Mouse (Mus musculus): ENCODE measurements around the gene 2810004N23Rik. TPM values are rescaled to one million over a fixed set of nuclear protein-coding genes. Genes with fewer than 3 reads are reported as not detected.
"Not testable (repeated sequence)": the region's sequence is repeated elsewhere in the genome, so short reads cannot be mapped to it uniquely, and the experiment has no call there.

Gene 2810004N23Rik
- polyA plus RNA-seq, 1 experiment, result 17.1 TPM

DNA sequence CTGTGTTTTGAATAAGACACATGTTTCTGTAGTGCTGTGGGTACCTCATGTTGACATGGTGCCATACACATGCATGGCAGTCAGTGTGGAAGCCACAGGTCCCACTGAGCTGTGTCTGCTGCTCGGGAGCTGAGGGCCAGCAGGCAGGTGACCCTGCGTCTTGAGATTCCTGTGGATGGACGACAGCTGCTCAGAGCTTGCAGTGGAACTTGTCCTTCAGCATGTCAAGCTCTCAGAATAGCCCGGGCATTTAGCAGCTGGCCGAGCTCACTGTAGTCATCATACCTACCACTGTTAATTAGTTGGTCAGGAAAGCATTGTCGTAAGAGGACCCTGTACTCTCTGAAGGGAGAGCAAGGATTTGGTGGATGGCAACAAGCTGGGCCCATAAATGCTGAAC lies 6.8 kb upstream of the 2810004N23Rik start:
- Histone ChIP-seq H3K4me1 (ENCODE audit: control insufficient read depth, insufficient read depth, low read length) (no peaks in the 10 kb centered on the region), H3K4me3 (ENCODE audit: insufficient read depth, low read length) (no peak overlapping the region), H3K27ac (ENCODE audit: insufficient read depth, low read length) (no peak overlapping the region)
- TF ChIP-seq CTCF (IDR thresholded peaks at IDR 0.05; ENCODE audit: extremely low read depth, insufficient read depth, low read length), result no peak
- TF ChIP-seq POLR2A (IDR thresholded peaks at IDR 0.05; ENCODE audit: extremely low read depth, insufficient read depth, low read length), result no peak

DNA sequence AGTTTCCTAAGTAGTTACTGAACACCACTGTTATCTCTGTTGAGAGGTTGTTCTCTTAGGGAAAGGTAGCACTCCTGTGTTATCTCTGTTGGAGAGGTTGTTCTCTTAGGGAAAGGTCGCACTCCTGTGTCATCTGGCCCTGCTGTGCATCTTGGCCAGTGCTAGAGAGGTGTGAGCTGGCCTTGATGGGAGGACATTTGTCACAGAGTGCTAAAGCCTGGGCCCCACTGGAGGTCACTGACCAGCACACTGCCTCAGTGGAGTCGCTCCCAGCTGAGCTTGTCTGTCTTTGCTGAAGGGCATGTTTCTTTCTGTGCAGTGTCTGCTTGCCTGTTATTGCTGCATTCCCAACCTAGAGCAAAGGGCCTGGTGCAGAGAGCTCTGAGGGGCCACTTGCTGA lies 4.2 kb upstream of the 2810004N23Rik start:
- TF ChIP-seq POLR2A (IDR thresholded peaks at IDR 0.05; ENCODE audit: extremely low read depth, insufficient read depth, low read length) (no peak), CTCF (IDR thresholded peaks at IDR 0.05; ENCODE audit: extremely low read depth, insufficient read depth, low read length) (no peak)
- Histone ChIP-seq H3K4me3 (ENCODE audit: insufficient read depth, low read length) (no peak overlapping the region), H3K27ac (ENCODE audit: insufficient read depth, low read length) (no peak overlapping the region), H3K4me1 (ENCODE audit: control insufficient read depth, insufficient read depth, low read length) (peaks cover 3% of the 10 kb centered on the region)

DNA sequence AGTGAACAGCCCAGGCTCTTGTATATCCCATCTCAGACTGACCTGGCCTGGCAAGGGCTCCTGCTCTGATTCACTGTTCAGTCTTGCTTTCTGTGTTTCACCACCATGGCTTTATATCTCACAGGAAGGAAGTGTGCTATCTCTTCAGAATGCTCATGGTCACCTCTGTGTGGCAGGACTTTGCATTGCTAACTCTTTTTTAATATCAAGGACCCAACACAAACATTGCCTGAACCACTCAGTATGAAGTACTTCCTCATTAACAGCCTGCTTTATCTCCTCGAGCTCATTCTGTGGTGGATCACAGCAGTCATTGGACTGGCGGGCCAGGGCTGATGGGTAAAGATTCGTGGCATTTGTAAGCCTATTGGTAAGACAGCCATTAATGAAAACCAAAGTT lies 3.7 kb upstream of the 2810004N23Rik start:
- Histone ChIP-seq H3K4me3 (ENCODE audit: insufficient read depth, low read length) (no peak overlapping the region), H3K27ac (ENCODE audit: insufficient read depth, low read length) (no peak overlapping the region), H3K4me1 (ENCODE audit: control insufficient read depth, insufficient read depth, low read length) (peaks cover 3% of the 10 kb centered on the region)
- TF ChIP-seq POLR2A (IDR thresholded peaks at IDR 0.05; ENCODE audit: extremely low read depth, insufficient read depth, low read length), result no peak
- no peak for TF ChIP-seq CTCF (IDR thresholded peaks at IDR 0.05; ENCODE audit: extremely low read depth, insufficient read depth, low read length)

DNA sequence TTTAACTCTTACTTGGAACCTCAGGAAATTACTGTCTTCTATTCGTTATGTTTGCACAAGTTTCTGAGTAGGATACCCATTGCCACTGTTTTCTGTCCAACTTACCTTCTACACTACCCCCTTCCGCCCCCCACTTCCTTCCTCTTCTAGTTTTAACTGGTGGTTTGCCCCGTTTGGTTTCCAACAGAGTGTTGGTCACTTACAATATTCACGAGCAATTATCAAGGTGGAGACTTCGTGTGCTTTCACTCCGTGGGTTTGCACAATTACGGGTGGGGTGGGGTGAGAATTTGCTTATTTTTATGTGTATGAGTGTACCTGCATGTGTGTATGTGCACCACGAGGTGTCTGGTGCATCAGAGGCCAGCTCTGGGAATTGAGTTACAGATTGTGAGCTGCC lies 809 bp upstream of the 2810004N23Rik start:
- Histone ChIP-seq H3K4me1 (ENCODE audit: control insufficient read depth, insufficient read depth, low read length) (peaks cover 3% of the 10 kb centered on the region), H3K4me3 (ENCODE audit: insufficient read depth, low read length) (peak overlapping the region; percentile 85), H3K27ac (ENCODE audit: insufficient read depth, low read length) (no peak overlapping the region)
- no peak for TF ChIP-seq POLR2A (IDR thresholded peaks at IDR 0.05; ENCODE audit: extremely low read depth, insufficient read depth, low read length)
- no peak for TF ChIP-seq CTCF (IDR thresholded peaks at IDR 0.05; ENCODE audit: extremely low read depth, insufficient read depth, low read length)

DNA sequence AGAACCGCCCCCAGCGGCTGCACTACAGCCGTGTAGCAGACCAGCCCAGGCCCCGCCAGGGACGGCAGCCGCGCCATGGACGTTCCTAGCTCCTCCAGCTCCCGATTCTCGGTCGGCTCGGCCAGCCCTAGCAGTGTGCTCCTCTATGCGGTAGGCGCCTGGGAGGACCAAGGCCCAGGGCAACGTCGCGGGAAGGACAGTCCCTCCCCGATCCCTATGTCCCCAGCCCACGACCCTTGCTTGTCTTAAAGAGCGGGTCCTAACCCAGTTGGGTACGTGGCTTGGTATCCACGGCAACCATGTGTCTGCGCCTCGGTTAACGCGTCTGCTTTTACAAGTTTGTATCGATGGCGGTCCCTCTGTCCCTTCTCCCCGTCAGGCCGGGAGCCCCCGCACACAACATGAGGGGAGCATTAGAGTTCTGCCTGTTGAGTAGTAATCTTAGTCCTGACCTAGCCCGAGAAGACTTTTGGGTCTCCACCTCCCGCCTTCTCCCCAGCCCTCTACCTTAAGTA lies 300 bp upstream of the 2810004N23Rik start:
- Histone ChIP-seq H3K4me3 (ENCODE audit: insufficient read depth, low read length) (peak overlapping the region; percentile 85), H3K4me1 (ENCODE audit: control insufficient read depth, insufficient read depth, low read length) (peaks cover 3% of the 10 kb centered on the region), H3K27ac (ENCODE audit: insufficient read depth, low read length) (peak overlapping the region; percentile 20)
- TF ChIP-seq POLR2A (IDR thresholded peaks at IDR 0.05; ENCODE audit: extremely low read depth, insufficient read depth, low read length), result no peak
- TF ChIP-seq CTCF (IDR thresholded peaks at IDR 0.05; ENCODE audit: extremely low read depth, insufficient read depth, low read length), result no peak

DNA sequence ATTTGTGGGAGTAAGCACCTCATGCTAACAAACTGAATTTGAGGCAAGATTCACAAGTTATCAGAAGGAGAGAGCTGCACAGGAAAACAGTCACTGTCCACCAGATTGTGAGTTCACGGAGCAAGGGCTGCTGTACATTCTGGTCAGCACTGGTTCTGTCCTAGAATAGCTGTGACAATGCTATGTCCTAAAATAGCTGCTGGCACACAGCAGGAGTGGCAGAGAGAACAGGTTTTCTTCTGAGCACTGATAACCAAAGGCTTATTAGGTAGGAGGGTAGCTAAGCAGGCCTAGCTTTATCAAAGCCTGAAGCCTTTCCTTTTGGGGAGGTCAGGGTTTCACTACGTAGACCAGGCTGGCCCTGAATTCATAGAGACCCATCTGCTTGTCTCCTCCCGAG lies 2.7 kb downstream of the 2810004N23Rik start:
- no peak overlapping the region for H3K27ac ChIP-seq (ENCODE audit: insufficient read depth, low read length)
- H3K4me3 ChIP-seq (ENCODE audit: insufficient read depth, low read length), result no peak overlapping the region
- TF ChIP-seq POLR2A (IDR thresholded peaks at IDR 0.05; ENCODE audit: extremely low read depth, insufficient read depth, low read length) (no peak), CTCF (IDR thresholded peaks at IDR 0.05; ENCODE audit: extremely low read depth, insufficient read depth, low read length) (no peak)
- peaks cover 3% of the 10 kb centered on the region for H3K4me1 ChIP-seq (ENCODE audit: control insufficient read depth, insufficient read depth, low read length)

DNA sequence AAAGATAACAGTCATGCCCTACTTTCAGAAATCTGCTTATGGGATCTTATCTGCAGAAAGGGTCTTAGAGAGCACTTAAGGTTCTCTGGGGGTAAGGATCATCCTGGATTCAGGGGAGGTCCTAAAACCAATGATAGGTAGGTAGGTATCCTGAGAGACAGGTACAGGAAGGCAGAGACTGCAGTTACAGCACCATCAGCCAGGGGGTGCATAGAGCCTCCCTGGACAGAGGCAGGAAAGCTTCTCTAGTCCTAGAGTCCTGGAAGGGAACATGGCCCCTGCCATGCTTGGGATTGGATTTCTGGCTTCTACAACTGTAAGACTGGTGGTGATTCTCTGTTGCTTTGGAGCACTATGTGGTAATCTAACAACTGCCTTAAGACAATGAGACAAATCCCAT lies 3.5 kb downstream of the 2810004N23Rik start:
- Histone ChIP-seq H3K4me3 (ENCODE audit: insufficient read depth, low read length) (no peak overlapping the region), H3K4me1 (ENCODE audit: control insufficient read depth, insufficient read depth, low read length) (peaks cover 3% of the 10 kb centered on the region), H3K27ac (ENCODE audit: insufficient read depth, low read length) (no peak overlapping the region)
- TF ChIP-seq POLR2A (IDR thresholded peaks at IDR 0.05; ENCODE audit: extremely low read depth, insufficient read depth, low read length), result no peak
- peak; percentile 25; the same call in 1 of the 2 replicates for TF ChIP-seq CTCF (IDR thresholded peaks at IDR 0.05; ENCODE audit: extremely low read depth, insufficient read depth, low read length)

DNA sequence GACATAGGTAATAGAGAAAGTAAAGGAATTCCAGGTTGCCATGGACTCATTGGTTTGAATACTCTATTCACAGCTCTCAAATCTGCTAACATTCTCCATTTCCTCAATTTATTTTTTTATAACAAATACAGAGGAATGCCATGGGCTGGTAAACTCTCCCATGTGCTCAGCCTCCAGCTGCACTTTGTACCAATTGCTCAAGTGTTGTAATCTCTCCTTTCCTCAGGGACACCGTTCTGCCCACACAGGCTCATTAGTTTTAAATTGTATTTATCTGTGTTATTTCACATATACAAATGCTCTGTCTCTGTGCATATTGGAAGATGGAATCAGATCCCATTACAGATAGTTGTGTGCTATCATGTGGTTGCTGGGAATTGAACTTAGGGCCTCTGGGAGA lies 9.4 kb downstream of the 2810004N23Rik start:
- H3K27ac ChIP-seq (ENCODE audit: insufficient read depth, low read length), result no peak overlapping the region
- no peak overlapping the region for H3K4me3 ChIP-seq (ENCODE audit: insufficient read depth, low read length)
- no peak for TF ChIP-seq CTCF (IDR thresholded peaks at IDR 0.05; ENCODE audit: extremely low read depth, insufficient read depth, low read length)
- no peak for TF ChIP-seq POLR2A (IDR thresholded peaks at IDR 0.05; ENCODE audit: extremely low read depth, insufficient read depth, low read length)
- no peaks in the 10 kb centered on the region for H3K4me1 ChIP-seq (ENCODE audit: control insufficient read depth, insufficient read depth, low read length)

DNA sequence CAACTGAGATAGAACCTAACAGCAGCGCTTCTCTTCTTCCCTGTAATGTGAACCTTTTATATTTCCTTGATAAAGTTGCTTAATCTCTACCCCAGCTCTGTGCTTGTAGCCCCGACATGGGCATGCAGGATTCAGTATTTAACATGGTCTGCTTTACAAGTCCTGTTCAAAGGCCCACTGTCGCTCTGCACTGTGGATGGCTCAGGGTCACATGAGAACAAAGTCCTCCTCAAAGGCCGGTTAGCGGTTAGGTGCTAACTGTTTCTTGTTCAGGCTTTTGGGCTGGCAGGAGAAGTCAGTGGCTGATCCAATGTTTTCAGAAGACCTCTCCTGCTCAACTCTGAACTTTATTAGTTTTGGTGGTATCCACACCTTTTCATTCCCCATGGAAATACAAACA lies 17.3 kb downstream of the 2810004N23Rik start:
- Histone ChIP-seq H3K4me1 (ENCODE audit: control insufficient read depth, insufficient read depth, low read length) (no peaks in the 10 kb centered on the region), H3K4me3 (ENCODE audit: insufficient read depth, low read length) (no peak overlapping the region), H3K27ac (ENCODE audit: insufficient read depth, low read length) (no peak overlapping the region)
- no peak for TF ChIP-seq POLR2A (IDR thresholded peaks at IDR 0.05; ENCODE audit: extremely low read depth, insufficient read depth, low read length)
- no peak for TF ChIP-seq CTCF (IDR thresholded peaks at IDR 0.05; ENCODE audit: extremely low read depth, insufficient read depth, low read length)

DNA sequence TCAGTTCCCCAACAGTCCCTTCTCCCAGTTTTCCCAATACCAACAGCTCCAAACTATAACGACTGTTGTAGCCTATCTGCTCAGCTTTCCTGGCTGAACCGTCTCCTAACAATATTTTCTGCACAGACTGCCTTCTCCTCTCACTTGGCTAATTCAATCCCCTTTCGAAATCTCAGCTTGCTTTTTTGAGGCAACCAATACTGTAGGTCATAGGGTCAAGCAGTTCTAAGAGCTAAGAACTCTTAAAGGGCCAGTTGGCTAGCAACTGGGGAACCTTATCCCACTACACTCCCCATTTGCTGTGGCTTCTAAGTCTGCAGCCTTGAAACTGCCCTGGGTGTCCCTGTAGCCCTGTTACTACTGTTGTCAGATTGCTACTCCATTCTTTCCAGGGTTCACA lies 17.8 kb downstream of the 2810004N23Rik start:
- no peak overlapping the region for H3K4me3 ChIP-seq (ENCODE audit: insufficient read depth, low read length)
- no peak overlapping the region for H3K27ac ChIP-seq (ENCODE audit: insufficient read depth, low read length)
- no peak for TF ChIP-seq POLR2A (IDR thresholded peaks at IDR 0.05; ENCODE audit: extremely low read depth, insufficient read depth, low read length)
- TF ChIP-seq CTCF (IDR thresholded peaks at IDR 0.05; ENCODE audit: extremely low read depth, insufficient read depth, low read length), result no peak
- no peaks in the 10 kb centered on the region for H3K4me1 ChIP-seq (ENCODE audit: control insufficient read depth, insufficient read depth, low read length)

DNA sequence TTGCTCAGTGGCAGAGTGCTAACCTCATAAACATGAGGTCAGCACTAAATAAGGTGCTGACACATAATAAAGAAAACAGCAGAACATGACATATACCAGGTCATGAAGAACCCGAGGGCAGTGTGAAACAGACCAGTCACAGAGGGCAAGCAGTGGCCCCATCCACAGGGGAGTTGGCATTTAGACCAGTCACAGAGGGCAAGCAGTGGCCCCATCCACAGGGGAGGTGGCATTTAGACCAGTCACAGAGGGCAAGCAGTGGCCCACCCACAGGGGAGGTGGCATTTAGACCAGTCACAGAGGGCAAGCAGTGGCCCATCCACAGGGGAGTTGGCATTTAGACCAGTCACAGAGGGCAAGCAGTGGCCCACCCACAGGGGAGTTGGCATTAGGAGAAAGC lies 20.0 kb downstream of the 2810004N23Rik start:
- H3K4me1 ChIP-seq (ENCODE audit: control insufficient read depth, insufficient read depth, low read length); H3K27ac ChIP-seq (ENCODE audit: insufficient read depth, low read length); H3K4me3 ChIP-seq (ENCODE audit: insufficient read depth, low read length): not testable (repeated sequence)

All from cortical plate, adult 2 months (tissue).